Mouse (Mus musculus): ENCODE data around the gene Nr2c2ap. TPM values are rescaled to one million over a fixed set of nuclear protein-coding genes. Genes with fewer than 3 reads are reported as not detected.

Gene Nr2c2ap
- total RNA-seq, 2 experiments from 2014 or later = 25.4 to 30.5 TPM

DNA sequence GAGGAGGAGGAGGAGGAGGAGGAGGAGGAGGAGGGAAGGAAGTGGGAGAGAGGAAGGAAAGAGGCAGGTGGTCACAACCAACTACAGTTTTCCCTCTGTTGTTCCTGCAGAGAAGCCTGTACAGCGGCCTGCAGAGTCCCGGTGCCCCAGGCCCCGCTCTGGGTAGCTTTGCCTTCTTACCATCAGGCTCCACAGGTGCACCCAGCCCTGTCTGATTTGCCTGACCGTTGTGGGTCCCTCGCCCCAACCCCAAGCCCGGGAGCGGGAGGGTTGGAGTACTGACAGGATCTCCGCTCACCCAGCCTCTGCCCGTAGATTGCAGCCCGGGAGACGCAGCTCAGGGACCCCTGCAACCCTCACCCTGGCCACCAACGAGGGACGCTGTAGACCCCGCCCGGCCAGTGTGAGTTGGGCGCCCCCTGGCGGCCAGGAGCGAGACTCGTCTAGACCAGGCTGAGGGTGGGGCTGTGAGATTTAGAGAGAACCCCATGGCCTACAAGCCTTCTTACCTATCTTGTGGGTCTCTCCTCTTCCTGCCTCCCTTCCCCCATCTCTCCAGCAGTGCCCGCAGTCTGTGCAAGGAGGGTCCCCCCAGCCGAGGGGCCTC is 35.5 kb downstream of the Nr2c2ap start:
- peak; percentile 39 to 50 for DNase-seq

DNA sequence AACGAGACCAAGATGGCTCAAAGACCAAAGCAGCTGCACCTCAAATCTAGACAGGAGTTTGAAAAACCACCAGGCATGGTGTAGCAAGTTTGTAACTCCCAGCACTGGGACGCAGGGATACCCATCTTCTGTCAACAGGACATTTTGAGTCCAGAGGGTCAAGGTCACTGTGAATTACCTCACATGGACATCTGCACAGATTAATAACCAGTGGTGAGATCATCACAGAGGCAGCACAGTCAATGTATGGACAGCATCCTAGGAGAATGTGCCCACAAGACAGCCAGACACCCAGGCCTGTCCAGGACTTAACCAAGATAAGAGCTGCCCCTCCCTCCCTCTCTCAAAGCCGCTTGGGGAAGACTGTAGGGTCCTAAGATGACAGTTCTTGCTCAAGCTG is 39.0 kb downstream of the Nr2c2ap start:
- DNase-seq = no peak

- DNase-seq = no peak
Observed at GRCm38 (mm10) chr8:70170748-70171147, 39.6 kb downstream of the Nr2c2ap start.

DNA sequence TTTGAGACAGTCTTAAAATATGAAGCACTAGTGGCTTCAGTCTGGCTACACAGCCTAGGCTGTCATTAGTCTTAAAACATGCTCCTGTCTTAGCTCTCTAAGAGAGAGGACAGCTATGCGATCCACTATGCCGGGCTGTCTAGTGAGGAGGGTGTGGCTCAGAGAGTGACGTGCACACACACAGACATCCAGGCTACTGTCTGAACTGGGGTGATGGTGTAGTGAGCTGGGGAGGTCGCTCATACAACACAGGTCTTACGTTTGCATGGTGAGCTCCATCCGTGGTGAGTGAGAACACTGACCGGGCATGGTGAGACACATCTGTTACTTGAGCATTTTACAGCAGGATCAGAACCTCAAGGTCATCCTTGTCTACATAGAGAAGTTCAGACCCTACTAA is 40.1 kb downstream of the Nr2c2ap start:
- DNase-seq = no peak

DNA sequence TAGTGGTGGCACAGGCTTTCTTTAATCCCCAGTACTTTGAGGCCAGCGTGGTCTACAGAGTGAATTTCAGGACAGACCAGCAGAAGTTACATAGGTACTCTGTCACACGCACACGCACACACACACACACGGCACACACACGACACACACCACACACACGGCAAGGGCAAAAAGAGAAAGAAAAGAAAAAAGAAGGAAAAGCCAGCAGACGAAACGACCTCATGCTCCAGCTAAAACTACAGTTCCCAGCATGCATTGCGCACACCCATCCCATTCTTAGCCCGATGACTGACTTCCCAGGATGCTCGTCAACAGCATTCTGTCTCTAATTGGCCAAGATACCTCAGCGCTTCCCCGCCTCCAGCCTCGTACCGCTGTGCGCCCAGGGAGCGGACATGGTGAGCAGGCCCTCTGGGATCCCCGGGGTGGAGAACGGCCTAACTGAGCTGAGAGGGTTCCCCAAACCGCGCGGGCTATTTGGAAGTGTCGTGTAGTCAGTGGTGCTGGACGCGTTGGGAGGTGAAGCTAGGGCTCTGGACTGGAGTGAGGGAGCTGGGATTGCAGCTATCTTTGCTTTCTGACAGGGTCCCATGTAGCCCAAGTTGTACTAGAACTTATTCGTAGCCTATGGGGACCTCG is 41.0 kb downstream of the Nr2c2ap start, which contains the start of gene Tmem161a:
Tmem161a (plus strand) TSS at position 314 of the 639 bp plus-strand sequence.
- DNase-seq = peak; percentile 90

DNA sequence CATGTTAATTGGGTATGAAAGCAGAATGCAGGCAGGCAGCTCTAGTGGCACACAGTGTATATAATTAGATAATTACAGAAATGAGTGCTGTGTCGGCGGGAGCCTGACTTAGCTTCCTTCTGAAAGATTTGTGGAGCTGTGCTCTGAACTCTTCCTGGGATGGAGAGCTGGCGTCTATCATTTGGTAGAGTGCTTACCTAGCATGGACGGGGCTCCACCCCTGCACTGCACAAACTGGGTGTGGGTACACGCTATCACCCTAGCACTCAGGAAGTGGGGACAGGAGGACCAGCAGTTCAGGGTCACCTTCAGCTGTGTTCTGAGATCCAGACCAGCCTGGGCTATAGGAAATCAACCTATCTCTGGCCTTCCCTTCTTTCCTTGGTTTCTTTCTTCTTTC is 42.2 kb downstream of the Nr2c2ap start:
- DNase-seq = no peak

DNA sequence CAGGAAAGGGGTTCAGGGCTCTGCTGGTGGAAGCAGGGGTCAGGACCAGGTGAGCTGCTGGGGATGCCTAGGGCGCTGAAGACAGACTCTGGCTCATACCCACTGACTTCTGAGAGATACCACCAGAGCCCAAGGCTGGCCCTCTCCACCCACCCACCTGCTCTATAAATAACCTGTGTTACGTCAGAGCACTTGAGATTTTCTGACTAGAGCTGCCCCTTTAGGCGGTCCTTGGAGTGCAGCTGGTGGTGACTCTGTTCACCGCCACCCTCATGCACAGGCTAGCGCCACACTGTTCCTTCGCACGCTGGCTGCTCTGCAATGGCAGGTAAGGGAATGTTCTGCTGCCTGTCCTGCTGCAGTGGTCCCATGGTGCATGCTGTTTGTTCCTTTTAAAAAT is 42.9 kb downstream of the Nr2c2ap start:
- no peak for DNase-seq

DNA sequence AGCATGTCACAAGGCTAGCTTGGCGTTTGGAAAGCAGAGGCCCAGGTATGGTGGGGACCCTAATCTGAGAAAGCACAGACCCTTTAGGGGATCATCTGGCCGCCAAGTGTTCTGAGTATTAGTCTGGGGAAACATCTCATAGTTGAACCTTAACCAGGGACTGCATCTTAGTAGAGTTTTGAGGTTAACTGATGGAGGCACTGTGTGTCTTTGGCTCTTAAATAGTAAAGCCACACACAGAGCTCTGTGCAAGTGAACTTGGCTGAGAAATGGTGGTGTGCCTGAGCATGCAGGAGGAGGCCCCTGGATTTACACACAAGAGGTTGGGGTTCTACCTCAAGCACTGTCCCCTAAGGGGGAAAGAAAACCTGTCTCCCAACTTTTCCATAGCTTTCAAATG is 47.1 kb downstream of the Nr2c2ap start:
- DNase-seq = no peak

GRCm38 (mm10) chr8:70179082-70179481 is 47.9 kb downstream of the Nr2c2ap start:
- DNase-seq = no peak

DNA sequence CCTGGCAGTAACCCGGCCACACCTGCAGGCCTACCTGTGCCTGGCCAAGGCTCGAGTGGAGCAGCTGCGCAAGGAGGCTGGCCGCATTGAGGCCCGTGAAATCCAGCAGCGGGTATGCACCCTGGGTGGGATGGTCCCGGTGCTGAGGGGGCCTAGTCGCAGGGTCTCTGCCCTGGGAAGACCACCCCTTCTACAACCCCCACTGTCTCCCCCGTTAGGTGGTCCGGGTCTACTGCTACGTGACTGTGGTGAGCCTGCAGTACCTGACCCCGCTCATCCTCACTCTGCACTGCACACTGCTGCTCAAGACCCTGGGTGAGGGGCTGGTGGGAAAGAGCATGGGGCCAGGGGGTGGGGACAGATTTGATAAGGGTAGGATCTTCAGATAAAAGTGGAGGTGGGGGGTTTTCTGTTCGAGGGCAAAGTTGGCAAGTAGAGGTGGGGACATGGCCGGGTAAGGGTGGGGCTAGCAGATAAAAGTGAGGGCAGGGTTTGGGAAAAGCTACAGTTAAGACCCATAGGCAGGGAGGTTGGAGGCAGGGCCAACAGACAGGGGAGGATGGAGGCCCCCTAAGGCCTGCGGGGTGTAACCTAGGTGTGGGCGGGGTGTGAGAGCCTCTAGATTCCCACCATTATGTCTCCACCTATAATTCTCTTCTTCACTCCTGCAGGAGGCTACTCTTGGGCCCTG is 50.2 kb downstream of the Nr2c2ap start:
- DNase-seq = no peak

DNA sequence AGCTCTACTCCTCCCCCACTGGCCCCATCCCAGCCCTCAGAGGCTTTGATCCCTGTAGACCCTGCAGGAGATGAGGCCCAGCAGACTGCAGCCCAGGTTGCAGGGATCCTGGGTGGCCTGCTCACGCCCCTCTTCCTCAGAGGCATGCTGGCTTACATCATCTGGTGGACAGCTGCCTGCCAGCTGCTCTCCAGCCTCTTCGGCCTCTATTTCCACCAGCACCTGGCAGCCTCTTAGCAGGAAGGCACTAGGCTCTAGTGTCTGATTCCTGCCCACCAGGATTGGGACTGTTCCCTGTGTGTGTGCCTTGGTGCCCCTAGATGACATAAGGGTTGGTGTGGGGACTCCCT is 50.7 kb downstream of the Nr2c2ap start:
- no peak for DNase-seq

GRCm38 (mm10) chr8:70183194-70183593 is 52.1 kb downstream of the Nr2c2ap start:
- no peak for DNase-seq

Small RNA genes within 50 kb of the gene (microRNA-seq; reads per million reads assigned to microRNA genes)
- gene Mir7066 = 8.1 to 8.5 reads per million in 2 experiments

Other genes starting within 250 kb of the Nr2c2ap start
- under 1 TPM; 0.86 to 0.92 TPM for gene Cilp2, start 243.6 kb upstream of the Nr2c2ap start, total RNA-seq (2021)
- gene Tssk6, start 229.1 kb upstream of the Nr2c2ap start, total RNA-seq (2021) = under 1 TPM in 1 of 2 experiments, not detected in 1; 0.76 TPM
- gene Ndufa13, start 228.8 kb upstream of the Nr2c2ap start, total RNA-seq (2021) = 100 to 1,000 TPM; 154 to 159 TPM
- gene Yjefn3, start 228.6 kb upstream of the Nr2c2ap start, total RNA-seq (2021) = 10 to 100 TPM; 32.3 to 36.3 TPM
- 10 to 100 TPM; 31.4 to 33.4 TPM for gene Gatad2a, start 134.9 kb upstream of the Nr2c2ap start, total RNA-seq (2021)
- gene Mau2, start 88.6 kb upstream of the Nr2c2ap start, total RNA-seq (2021) = 10 to 100 TPM; 77.3 to 80.9 TPM
- gene Sugp1, start 88.5 kb upstream of the Nr2c2ap start, total RNA-seq (2021) = 10 to 100 TPM; 47.0 to 51.3 TPM
- 1 to 10 TPM; 5.0 to 8.5 TPM for gene Tm6sf2, start 58.4 kb upstream of the Nr2c2ap start, total RNA-seq (2021)
- gene Hapln4, start 47.9 kb upstream of the Nr2c2ap start, total RNA-seq (2021) = 10 to 100 TPM; 73.7 to 91.3 TPM
- gene Ncan, start 10.5 kb upstream of the Nr2c2ap start, total RNA-seq (2021) = 100 to 1,000 TPM; 167 to 170 TPM
- gene Rfxank, start 7.8 kb downstream of the Nr2c2ap start, total RNA-seq (2021) = 10 to 100 TPM; 14.0 to 15.3 TPM
- 10 to 100 TPM; 43.9 to 50.8 TPM for gene Borcs8, start 8.2 kb downstream of the Nr2c2ap start, total RNA-seq (2021)
- under 1 TPM; 0.27 to 0.38 TPM for gene Mef2b, start 8.4 kb downstream of the Nr2c2ap start, total RNA-seq (2021)
- 10 to 100 TPM; 43.5 to 57.1 TPM for gene Tmem161a, start 41.0 kb downstream of the Nr2c2ap start, total RNA-seq (2021)
- gene Slc25a42, start 81.0 kb downstream of the Nr2c2ap start, total RNA-seq (2021) = 10 to 100 TPM; 44.8 to 49.7 TPM
- 100 to 1,000 TPM; 118 to 126 TPM for gene Sugp2, start 102.9 kb downstream of the Nr2c2ap start, total RNA-seq (2021)
- gene Armc6, start 103.1 kb downstream of the Nr2c2ap start, total RNA-seq (2021) = 10 to 100 TPM; 47.0 to 50.5 TPM
- 10 to 100 TPM; 77.3 to 86.6 TPM for gene Homer3, start 151.5 kb downstream of the Nr2c2ap start, total RNA-seq (2021)
- gene Ddx49, start 171.2 kb downstream of the Nr2c2ap start, total RNA-seq (2021) = 10 to 100 TPM; 39.7 to 40.2 TPM
- 100 to 1,000 TPM; 129 to 133 TPM for gene Cope, start 171.2 kb downstream of the Nr2c2ap start, total RNA-seq (2021)
- 100 to 1,000 TPM; 116 to 127 TPM for gene Cers1, start 184.4 kb downstream of the Nr2c2ap start, total RNA-seq (2021)
- gene Gdf1, start 198.5 kb downstream of the Nr2c2ap start, total RNA-seq (2021) = 10 to 100 TPM; 11.2 to 18.7 TPM
- gene Upf1, start 221.9 kb downstream of the Nr2c2ap start, total RNA-seq (2021) = 10 to 100 TPM; 70.4 to 72.6 TPM
- under 1 TPM; 0.32 to 0.91 TPM for gene Comp, start 242.2 kb downstream of the Nr2c2ap start, total RNA-seq (2021)

All from layer of hippocampus, postnatal 36 days (tissue).